Mouse (Mus musculus) neural tube, embryonic 15.5 days (tissue): ENCODE results near the gene Spata5. TPM values are rescaled to one million over a fixed set of nuclear protein-coding genes. Genes with fewer than 3 reads are reported as not detected.
"Not testable (repeated sequence)": the region's sequence is repeated elsewhere in the genome, so short reads cannot be mapped to it uniquely, and the experiment has no call there.

ENCODE experiments used
- ATAC-seq: fragments of 200-750 bp; cut with Nextera tagmentation; 2 replicates; pipeline ENCODE4 v1.8.0; 2017; ENCODE audit warnings: mild to moderate bottlenecking, moderate TSS enrichment, moderate library complexity; ENCODE audit not compliant: low FRiP score
- H3K27ac ChIP-seq: fragments of 300-500 bp; sonication (generic); replicated peaks from 2 replicates; pipeline ENCODE4 v1.5.1; 2015; ENCODE audit warnings: mild to moderate bottlenecking, inconsistent platforms
- H3K27me3 ChIP-seq: fragments of 300-500 bp; sonication (generic); replicated peaks from 2 replicates; pipeline ENCODE4 v1.6.1; 2015; ENCODE audit warnings: inconsistent platforms
- H3K36me3 ChIP-seq: fragments of 300-500 bp; sonication (generic); 2 replicates; pipeline ENCODE4 v1.6.1; 2015; ENCODE audit warnings: inconsistent platforms
- H3K4me1 ChIP-seq: fragments of 300-500 bp; sonication (generic); 2 replicates; pipeline ENCODE4 v1.6.1; 2015; ENCODE audit warnings: inconsistent platforms
- H3K4me2 ChIP-seq: fragments of 300-500 bp; sonication (generic); 2 replicates; pipeline ENCODE4 v1.6.1; 2015; ENCODE audit warnings: inconsistent platforms, mild to moderate bottlenecking, moderate library complexity
- H3K4me3 ChIP-seq: fragments of 300-500 bp; sonication (generic); replicated peaks from 2 replicates; pipeline ENCODE4 v1.5.1; 2015; ENCODE audit warnings: mild to moderate bottlenecking, inconsistent platforms
- H3K9ac ChIP-seq: fragments of 300-500 bp; sonication (generic); replicated peaks from 2 replicates; pipeline ENCODE4 v1.6.1; 2015; ENCODE audit warnings: mild to moderate bottlenecking, inconsistent platforms
- H3K9me3 ChIP-seq: fragments of 300-500 bp; sonication (generic); replicated peaks from 2 replicates; pipeline ENCODE4 v1.6.1; 2016; ENCODE audit warnings: inconsistent platforms
- WGBS: fragments of 180-500 bp; shearing (Covaris S2); methylation state at CpG from one replicate; pipeline ENCODE4 v1.1.7; 2015; ENCODE audit warnings: mixed read lengths; 5-methylcytosine and 5-hydroxymethylcytosine counted together
- polyA plus RNA-seq: library from polyadenylated mRNA; unstranded; fragments of >200 nt; fragmentation: Nextera tagmentation; extraction: Ambion mirVana; gene quantifications from 2 replicates; pipeline ENCODE4 v1.2.1, GENCODE M21; 2015

Spata5 gene
- polyA plus RNA-seq, 1 experiment from 2014 or later: 29.5 TPM

DNA sequence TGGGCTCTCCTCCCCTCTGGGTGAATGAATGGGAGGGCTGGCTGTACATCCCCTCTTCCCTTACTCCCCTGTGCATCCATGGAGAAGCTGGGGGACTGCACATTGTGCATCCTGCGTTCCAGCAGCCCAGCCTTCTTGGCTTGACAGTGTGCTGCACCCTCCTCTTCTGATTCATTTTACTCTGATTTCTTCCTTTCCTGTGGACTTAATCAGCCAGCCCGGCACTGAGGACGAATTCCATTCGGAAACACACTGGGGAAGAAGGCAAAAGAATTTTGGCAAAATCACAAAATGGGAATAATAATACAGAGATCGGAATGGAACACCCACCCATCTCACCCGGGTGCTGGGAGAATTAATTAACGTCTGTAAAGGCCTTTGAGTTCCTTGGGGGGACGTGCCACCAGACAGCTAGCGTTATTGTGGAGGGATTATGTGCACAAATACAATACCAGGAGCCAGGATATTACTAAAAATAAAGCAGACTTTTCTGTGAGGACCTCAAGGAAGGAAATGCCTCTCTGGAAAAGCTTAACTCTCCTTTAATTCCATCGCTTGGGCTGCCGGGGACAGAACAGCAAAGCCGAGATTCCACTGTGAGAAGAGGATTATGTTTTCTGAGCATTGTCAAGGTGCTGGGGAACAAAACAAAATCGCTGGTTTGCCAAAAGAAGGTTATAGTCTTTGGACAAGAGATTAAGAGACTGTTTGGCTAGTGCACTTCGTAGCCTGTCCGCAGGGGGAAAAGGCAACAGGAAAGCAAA is 166.5 kb downstream of the Spata5 start:
- Histone ChIP-seq H3K4me1 (peaks cover 14% of the 10 kb centered on the region), H3K27ac (peak overlapping the region; percentile 78), H3K4me2 (peak overlapping the region; percentile 45), H3K4me3 (peak overlapping the region; percentile 12; the same call in 1 of the 2 replicates), H3K9ac (no peak overlapping the region), H3K36me3 (no peaks in the 10 kb centered on the region), H3K27me3 (no peaks in the 10 kb centered on the region), H3K9me3 (no peaks in the 10 kb centered on the region)
- ATAC-seq: peak; percentile 46
- WGBS: 24% methylated on average over 15 of the region's 15 CpGs

DNA sequence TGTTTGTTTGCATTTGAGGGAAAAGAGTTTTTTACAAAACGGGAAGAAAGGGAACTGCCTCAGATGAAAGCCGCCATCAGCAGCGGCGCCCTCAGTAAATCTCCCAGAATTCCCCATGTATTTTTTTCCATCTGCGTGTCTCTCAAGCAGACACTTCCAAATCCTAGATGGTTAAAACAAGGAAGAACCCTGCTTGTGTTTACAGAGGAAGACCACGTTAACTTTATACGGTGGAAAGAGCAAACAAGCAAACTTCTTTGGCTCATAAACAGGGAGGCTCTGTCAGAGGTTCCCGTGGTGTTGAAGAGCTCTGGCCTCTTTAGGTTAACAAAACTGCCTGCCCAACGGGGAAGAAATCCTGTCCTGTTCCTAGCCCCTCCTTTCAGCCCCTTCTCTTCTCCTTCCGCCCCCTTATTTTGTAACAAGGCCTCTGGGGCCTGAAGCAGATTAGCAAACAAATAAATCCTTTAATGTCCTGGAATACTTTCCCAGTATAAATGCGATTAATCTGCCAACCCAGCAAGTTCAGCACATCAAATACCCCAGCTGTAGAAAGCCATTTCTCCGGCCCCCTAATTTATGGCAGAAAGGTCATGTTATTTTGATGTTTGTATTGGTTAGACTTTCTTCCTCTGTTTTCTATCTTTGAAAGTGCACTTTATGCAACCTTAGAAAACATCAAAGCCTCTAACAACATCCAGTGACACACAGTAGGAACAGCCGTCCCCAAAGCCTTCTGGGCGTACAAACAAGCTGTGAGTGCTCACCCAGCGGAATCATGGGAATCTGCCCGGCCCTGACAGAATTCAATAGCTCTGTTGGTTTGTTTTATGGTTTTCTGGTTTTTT is 167.3 kb downstream of the Spata5 start:
- H3K27ac ChIP-seq: peak overlapping the region; percentile 78
- no peak overlapping the region for H3K9ac ChIP-seq
- H3K4me3 ChIP-seq: peak overlapping the region; percentile 12; the same call in 1 of the 2 replicates
- H3K4me1 ChIP-seq: peaks cover 14% of the 10 kb centered on the region
- no peaks in the 10 kb centered on the region for H3K27me3 ChIP-seq
- peak; percentile 36; the same call in 1 of the 2 replicates for ATAC-seq
- no peaks in the 10 kb centered on the region for H3K36me3 ChIP-seq
- 31% methylated on average over 16 of the region's 16 CpGs for WGBS
- no peaks in the 10 kb centered on the region for H3K9me3 ChIP-seq
- peak overlapping the region; percentile 45 for H3K4me2 ChIP-seq

DNA sequence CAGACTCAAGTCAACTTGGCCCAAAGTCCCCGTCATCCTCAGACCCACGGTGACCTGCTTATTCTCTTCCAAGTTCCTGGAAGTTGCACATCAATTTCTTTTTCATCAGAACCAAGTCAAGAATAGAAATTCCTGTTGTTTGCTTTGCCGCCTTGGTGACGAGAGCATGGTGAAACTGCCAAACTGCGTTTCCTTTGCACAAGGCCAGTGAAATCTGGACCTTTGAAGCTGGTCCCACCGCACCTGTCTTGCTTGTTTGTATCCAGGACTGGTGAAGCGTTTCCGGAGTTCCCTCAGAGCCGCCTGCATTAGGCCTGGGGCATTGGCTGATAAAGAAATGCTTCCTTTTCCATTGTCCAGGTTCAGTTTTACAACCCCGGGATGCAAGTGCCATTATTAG is 176.0 kb downstream of the Spata5 start:
- Histone ChIP-seq H3K9ac (no peak overlapping the region), H3K27me3 (no peaks in the 10 kb centered on the region), H3K4me3 (no peak overlapping the region), H3K36me3 (no peaks in the 10 kb centered on the region), H3K9me3 (no peaks in the 10 kb centered on the region), H3K27ac (no peak overlapping the region), H3K4me1 (no peaks in the 10 kb centered on the region), H3K4me2 (no peak overlapping the region)
- no peak for ATAC-seq
- 57% methylated on average over 10 of the region's 10 CpGs for WGBS

DNA sequence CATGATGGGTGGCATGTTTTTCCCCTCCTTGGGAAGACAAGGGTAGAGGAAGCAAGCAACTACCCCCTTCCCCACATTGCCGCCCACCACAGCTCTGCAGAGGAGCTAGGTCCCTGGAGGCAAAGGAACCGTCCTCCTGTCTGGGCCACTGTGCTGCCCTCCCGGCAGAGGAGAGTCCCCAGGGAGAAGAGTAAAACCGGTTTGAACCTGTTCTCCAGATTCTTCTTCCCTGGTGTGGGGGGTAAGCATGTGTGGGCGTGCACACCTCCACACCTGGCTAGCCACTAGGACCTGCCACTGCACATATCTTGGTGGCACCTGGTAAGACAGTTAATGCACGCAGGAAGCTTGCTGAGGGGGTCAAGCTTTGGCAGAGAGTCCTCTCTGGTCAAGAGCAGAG is 176.8 kb downstream of the Spata5 start:
- Histone ChIP-seq H3K27me3 (no peaks in the 10 kb centered on the region), H3K4me1 (no peaks in the 10 kb centered on the region), H3K9ac (no peak overlapping the region), H3K27ac (no peak overlapping the region), H3K9me3 (no peaks in the 10 kb centered on the region), H3K36me3 (no peaks in the 10 kb centered on the region), H3K4me3 (no peak overlapping the region), H3K4me2 (no peak overlapping the region)
- no peak for ATAC-seq
- WGBS: 67% methylated on average over 6 of the region's 6 CpGs

DNA sequence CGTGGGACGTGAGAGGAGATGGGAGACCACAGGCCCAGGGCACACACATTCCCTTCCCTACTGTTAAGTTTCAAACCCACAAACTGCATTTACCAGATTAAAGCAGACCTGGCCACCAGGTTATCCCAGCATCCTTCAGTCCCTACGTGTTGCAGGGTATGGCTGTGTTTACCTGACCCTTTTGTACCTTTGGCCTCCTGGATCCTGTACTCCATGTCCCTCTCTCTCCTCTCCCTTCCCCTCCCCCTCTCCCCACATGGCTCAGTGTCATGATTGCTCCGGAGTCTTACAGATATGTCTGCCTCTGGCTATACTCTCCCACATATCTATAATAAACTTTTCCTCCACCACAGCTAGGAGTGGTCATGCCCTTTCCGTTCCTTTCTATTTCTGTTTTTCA is 177.5 kb downstream of the Spata5 start:
- no peaks in the 10 kb centered on the region for H3K9me3 ChIP-seq
- no peak overlapping the region for H3K9ac ChIP-seq
- no peak overlapping the region for H3K4me3 ChIP-seq
- no peaks in the 10 kb centered on the region for H3K36me3 ChIP-seq
- no peak overlapping the region for H3K27ac ChIP-seq
- no peak for ATAC-seq
- no peaks in the 10 kb centered on the region for H3K27me3 ChIP-seq
- WGBS: 76% methylated on average over 5 of the region's 5 CpGs
- H3K4me1 ChIP-seq: no peaks in the 10 kb centered on the region
- no peak overlapping the region for H3K4me2 ChIP-seq

DNA sequence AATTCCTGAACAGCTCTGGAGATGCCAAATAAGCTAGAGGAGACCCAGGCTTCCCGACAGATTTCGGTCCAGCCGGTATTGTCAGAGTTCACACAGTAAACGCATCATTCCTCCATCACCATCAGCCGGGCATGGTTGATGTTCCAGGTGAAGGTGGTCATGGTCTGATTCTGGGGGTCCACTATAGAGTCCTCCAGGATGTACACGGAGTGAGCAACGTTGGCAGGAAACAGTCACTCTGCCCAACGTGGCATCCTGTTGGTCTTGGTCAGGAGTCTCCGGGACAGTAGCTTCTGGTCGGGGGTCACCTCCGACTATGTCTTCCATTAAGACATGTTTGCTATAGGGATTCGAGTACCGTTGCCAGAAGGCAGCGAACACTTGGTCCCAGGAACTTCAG is 179.9 kb downstream of the Spata5 start:
- WGBS: 94% methylated on average over 14 of the region's 14 CpGs
- H3K4me1 ChIP-seq, H3K27ac ChIP-seq, H3K4me2 ChIP-seq, H3K27me3 ChIP-seq, H3K9ac ChIP-seq, ATAC-seq, H3K36me3 ChIP-seq, H3K4me3 ChIP-seq, H3K9me3 ChIP-seq: not testable (repeated sequence)

DNA sequence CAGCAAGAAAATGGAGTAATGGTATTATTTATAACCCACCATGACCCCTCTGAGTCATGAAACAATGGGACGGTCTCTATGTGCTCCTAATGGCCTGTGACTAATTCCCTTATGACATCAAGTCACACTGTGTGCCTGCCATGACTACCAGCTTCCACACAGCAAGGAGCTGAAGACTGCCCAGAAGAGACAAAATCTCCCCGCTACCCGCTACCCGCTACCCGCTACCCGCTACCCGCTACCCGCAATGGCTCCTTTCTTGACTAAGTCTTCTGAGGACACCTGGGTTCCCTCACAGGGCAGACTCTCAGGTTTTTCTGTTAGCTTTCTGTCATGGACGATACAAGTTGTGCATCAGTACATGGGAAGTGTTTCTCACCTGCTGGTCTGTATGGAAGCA is 182.7 kb downstream of the Spata5 start:
- H3K9me3 ChIP-seq: no peaks in the 10 kb centered on the region
- ATAC-seq: no peak
- H3K36me3 ChIP-seq: no peaks in the 10 kb centered on the region
- 93% methylated on average over 9 of the region's 9 CpGs for WGBS
- no peak overlapping the region for H3K27ac ChIP-seq
- H3K27me3 ChIP-seq: no peaks in the 10 kb centered on the region
- no peak overlapping the region for H3K4me3 ChIP-seq
- H3K4me2 ChIP-seq: no peak overlapping the region
- no peak overlapping the region for H3K9ac ChIP-seq
- H3K4me1 ChIP-seq: peaks cover 7% of the 10 kb centered on the region

DNA sequence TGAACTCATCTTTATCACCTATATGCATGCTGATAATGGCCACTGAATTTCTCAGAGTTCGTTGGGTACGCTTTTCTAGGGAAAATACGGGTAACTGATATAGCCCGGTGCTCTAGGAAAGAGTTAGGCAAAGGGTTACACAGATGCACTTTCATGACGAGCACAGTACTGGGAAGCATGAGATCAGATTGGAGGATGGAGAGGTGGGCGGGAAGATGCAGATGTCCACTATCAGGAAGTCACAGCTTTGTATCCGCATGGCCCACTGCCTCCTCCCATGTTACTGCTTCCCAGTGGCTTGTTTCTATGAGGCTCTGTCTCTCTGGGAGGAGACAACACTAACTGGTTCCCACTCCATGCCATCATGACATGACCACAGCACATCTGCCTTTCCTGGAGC is 183.2 kb downstream of the Spata5 start:
- Histone ChIP-seq H3K4me2 (no peak overlapping the region), H3K4me1 (peaks cover 7% of the 10 kb centered on the region), H3K27ac (no peak overlapping the region), H3K9ac (no peak overlapping the region), H3K27me3 (no peaks in the 10 kb centered on the region), H3K9me3 (no peaks in the 10 kb centered on the region), H3K36me3 (no peaks in the 10 kb centered on the region), H3K4me3 (no peak overlapping the region)
- ATAC-seq: no peak
- WGBS: 92% methylated on average over 7 of the region's 7 CpGs

DNA sequence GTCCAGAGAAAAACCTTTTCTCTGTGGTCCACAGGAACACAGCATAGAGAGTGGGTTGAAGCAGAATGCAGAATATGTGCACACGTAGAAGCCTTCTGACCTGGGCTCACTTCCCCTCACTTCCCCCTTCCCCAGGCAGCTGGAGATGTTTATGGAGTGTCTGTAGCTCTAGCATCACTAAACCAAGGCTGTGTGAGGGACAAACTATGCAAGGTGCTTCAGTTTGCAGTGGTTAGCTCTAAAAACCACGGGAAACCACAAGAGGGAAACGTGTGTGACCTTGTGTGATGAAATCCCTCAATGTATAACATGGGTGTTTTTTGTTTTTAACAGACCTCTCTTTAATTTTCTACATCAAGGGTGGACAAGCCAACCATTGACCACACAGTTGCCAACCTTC is 183.8 kb downstream of the Spata5 start:
- no peaks in the 10 kb centered on the region for H3K27me3 ChIP-seq
- peaks cover 7% of the 10 kb centered on the region for H3K4me1 ChIP-seq
- no peaks in the 10 kb centered on the region for H3K36me3 ChIP-seq
- no peak overlapping the region for H3K27ac ChIP-seq
- 85% methylated on average over 3 of the region's 3 CpGs for WGBS
- H3K4me3 ChIP-seq: no peak overlapping the region
- no peaks in the 10 kb centered on the region for H3K9me3 ChIP-seq
- no peak overlapping the region for H3K4me2 ChIP-seq
- H3K9ac ChIP-seq: no peak overlapping the region
- ATAC-seq: no peak

DNA sequence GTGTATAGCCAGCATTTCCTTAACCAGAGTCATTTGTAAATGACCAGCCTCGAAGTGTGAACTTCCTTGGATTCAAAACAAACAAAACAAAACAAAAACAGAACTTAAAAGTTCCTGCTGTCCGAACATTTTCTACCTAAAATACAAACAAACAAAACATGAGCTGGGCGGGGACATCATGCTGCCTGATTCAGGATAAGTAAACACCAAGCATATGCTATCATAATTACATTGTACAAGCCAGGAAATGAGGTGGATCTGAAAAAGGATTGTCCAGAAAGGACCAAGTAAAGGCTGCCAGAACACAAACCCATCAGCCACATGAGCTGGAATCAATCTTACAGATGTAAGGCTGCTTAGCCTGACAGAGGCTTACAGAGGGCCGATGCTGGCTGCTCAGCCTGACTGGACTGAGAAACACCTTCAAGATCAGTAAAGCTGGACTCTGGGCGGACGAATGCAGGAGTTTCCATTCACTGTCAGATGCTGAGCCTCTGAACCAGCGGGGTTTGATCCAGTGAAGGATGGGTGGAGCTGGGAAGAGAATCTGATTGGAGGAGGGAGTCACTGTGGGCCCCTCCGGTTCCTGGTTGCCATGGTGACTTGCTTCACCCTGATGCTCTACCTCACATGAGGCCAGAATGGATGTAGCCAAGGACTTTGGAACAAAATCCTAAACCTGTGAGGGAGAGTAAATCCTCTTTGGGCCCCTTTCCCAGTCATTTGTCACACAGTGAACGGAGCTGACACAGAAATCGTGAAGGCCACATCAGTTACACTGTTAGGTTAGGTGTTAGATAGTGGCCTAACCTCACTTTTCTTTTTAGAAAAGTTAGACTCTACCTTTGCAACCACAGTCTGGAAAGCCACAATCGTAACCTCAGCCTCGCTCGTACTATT is 185.5 kb downstream of the Spata5 start:
- WGBS: 54% methylated on average over 13 of the region's 13 CpGs
- no peak overlapping the region for H3K4me2 ChIP-seq
- H3K9me3 ChIP-seq: no peaks in the 10 kb centered on the region
- peaks cover 7% of the 10 kb centered on the region for H3K4me1 ChIP-seq
- no peaks in the 10 kb centered on the region for H3K36me3 ChIP-seq
- peak; percentile 55; the same call in 1 of the 2 replicates for ATAC-seq
- H3K27ac ChIP-seq: no peak overlapping the region
- no peak overlapping the region for H3K4me3 ChIP-seq
- no peak overlapping the region for H3K9ac ChIP-seq
- H3K27me3 ChIP-seq: no peaks in the 10 kb centered on the region

DNA sequence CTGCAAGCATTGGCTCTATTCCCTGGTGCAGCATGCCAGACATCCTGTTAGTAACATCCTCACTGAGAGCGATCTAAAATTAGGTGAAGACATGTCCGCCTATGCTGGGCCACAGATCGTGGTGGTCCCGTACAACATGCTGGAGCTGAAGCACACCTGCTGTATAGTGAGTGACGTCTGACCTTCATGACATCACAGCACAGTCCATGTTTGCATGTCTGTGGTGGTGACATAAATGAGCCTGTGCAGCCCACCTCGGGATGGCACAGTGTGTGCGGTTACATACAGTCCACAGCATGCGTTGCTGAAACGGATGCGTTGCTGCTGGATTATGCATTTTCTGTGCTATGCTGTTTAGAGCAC is 186.2 kb downstream of the Spata5 start:
- Histone ChIP-seq H3K4me1 (peaks cover 7% of the 10 kb centered on the region), H3K36me3 (no peaks in the 10 kb centered on the region), H3K9me3 (no peaks in the 10 kb centered on the region), H3K4me3 (no peak overlapping the region), H3K9ac (no peak overlapping the region), H3K27ac (no peak overlapping the region), H3K4me2 (no peak overlapping the region), H3K27me3 (no peaks in the 10 kb centered on the region)
- 86% methylated on average over 10 of the region's 10 CpGs for WGBS
- no peak for ATAC-seq
